Mouse (Mus musculus): Measurements from ENCODE around the gene Tnfsf8. TPM values are rescaled to one million over a fixed set of nuclear protein-coding genes. Genes with fewer than 3 reads are reported as not detected.

The Tnfsf8 gene
- not detected in 2 replicates for polyA plus RNA-seq (2021; fragmentation: Nextera tagmentation)
- long read RNA-seq, experiment 1: 0 reads
- long read RNA-seq, experiment 2: 0 reads

DNA sequence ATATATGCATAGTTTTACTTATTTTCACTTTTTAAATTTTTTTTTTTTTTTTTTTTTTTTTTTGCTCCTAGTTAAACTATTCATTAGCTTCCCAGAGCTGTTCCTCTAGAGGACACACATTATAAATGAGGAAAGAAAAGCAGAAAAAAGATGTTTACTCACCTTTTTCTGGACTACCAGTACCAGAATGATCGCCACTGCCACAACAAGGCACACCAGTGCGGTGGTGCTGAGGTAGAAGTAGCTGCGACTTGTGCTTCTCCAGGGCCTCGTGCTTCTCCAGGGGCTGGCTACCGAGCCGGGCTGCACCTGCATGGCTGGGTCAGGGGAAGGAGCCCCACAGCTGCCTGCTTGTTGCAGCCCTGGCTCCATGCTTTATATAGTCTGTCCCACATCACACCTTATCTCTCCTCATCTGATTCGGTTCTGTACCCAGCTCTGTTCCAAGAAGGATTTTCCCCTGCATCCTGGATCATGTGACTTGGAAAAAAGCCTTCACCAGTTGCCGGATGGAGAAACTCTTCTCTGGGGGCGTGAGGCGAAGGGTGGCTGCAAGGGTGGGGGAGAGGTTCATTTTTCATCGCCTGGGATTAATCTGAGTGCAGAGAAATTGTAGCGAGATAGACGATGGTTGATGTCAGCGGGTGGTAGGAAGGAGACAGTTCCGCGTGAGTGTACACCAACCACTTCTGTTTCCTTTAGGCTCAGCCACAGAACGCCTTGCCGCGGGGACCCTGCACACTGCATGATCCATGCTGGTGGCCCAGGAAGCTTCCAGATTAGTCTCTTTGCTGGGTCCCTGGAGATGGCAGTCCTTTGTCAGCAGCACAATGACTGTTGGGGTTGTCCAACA, at the start of gene Tnfsf8:
Gene Tnfsf8 (minus strand): TSS at position 660 of the 853 bp plus-strand sequence.

Other genes with a start within 250 kb of the Tnfsf8 start
- gene Tex48, start 238.9 kb downstream of the Tnfsf8 start, polyA plus RNA-seq (2021; fragmentation: Nextera tagmentation): not detected in 2 replicates
- not detected in 2 replicates for gene Gm11214, start 198.0 kb downstream of the Tnfsf8 start, polyA plus RNA-seq (2021; fragmentation: Nextera tagmentation)
- not detected in 2 replicates for gene Tnfsf15, start 116.2 kb downstream of the Tnfsf8 start, polyA plus RNA-seq (2021; fragmentation: Nextera tagmentation)
- gene Tnc, start 185.7 kb upstream of the Tnfsf8 start, polyA plus RNA-seq (2021; fragmentation: Nextera tagmentation): 0.50 and 0.64 TPM in 2 replicates